Mouse (Mus musculus) midbrain, embryonic 12.5 days (tissue): ENCODE data around the gene Tsga10ip. TPM values are rescaled to one million over a fixed set of nuclear protein-coding genes. Genes with fewer than 3 reads are reported as not detected.
"Not testable (repeated sequence)": the region's sequence is repeated elsewhere in the genome, so short reads cannot be mapped to it uniquely, and the experiment has no call there.

Experiments used
- ATAC-seq: fragments of 200-750 bp; cut with Nextera tagmentation; 2 replicates; pipeline ENCODE4 v1.8.0; 2017; ENCODE audit warnings: low read depth, moderate TSS enrichment, moderate library complexity; ENCODE audit not compliant: low FRiP score
- H3K27ac ChIP-seq: fragments of 300-500 bp; sonication (generic); replicated peaks from 2 replicates; pipeline ENCODE4 v1.5.1; 2016; ENCODE audit warnings: mild to moderate bottlenecking
- H3K27me3 ChIP-seq: fragments of 300-500 bp; sonication (generic); 2 replicates; pipeline ENCODE4 v1.6.1; 2016; ENCODE audit warnings: mild to moderate bottlenecking
- H3K36me3 ChIP-seq: fragments of 300-500 bp; sonication (generic); 2 replicates; pipeline ENCODE4 v1.6.1; 2016
- H3K4me1 ChIP-seq: fragments of 300-500 bp; sonication (generic); 2 replicates; pipeline ENCODE4 v1.6.1; 2016
- H3K4me2 ChIP-seq: fragments of 300-500 bp; sonication (generic); replicated peaks from 2 replicates; pipeline ENCODE4 v1.6.1; 2016; ENCODE audit warnings: mild to moderate bottlenecking, moderate library complexity
- H3K4me3 ChIP-seq: fragments of 300-500 bp; sonication (generic); 2 replicates; pipeline ENCODE4 v1.5.1; 2016; ENCODE audit warnings: mild to moderate bottlenecking
- H3K9ac ChIP-seq: fragments of 300-500 bp; sonication (generic); replicated peaks from 2 replicates; pipeline ENCODE4 v1.6.1; 2016; ENCODE audit warnings: mild to moderate bottlenecking, moderate library complexity
- H3K9me3 ChIP-seq: fragments of 300-500 bp; sonication (generic); 2 replicates; pipeline ENCODE4 v1.6.1; 2016; ENCODE audit warnings: mild to moderate bottlenecking
- WGBS: fragments of 180-500 bp; shearing (Covaris S2); methylation state at CpG from one replicate; pipeline ENCODE4 v1.1.7; 2016; 5-methylcytosine and 5-hydroxymethylcytosine counted together
- polyA plus RNA-seq: library from polyadenylated mRNA; unstranded; fragments of >200 nt; fragmentation: Nextera tagmentation; extraction: Ambion mirVana; gene quantifications from 2 replicates; pipeline ENCODE4 v1.2.1, GENCODE M21; 2016

Gene Tsga10ip
- polyA plus RNA-seq, 1 experiment from 2014 or later, result 0.28 TPM

DNA sequence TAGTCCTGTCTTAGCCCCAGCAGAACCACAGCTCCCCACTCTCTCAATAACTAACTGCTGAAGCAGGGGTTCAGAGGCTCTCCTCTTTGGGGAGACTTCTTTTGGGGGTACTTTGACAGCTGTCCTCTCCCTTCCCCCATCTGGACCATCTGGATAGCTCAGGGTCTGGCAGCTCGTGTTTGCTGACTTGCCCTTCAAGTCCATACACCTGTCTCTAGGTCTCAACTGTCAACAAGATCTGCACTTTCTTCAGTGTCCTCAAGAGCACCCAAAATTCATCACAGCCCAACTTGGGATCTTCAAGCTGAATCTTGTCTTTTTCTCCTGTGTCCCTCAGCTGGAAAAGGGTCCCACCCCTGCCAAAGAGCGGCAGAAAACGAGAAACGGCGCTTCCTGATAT is 19.5 kb upstream of the Tsga10ip start:
- no peak overlapping the region for H3K27ac ChIP-seq
- H3K9me3 ChIP-seq, result no peaks in the 10 kb centered on the region
- H3K36me3 ChIP-seq, result peaks cover 49% of the 10 kb centered on the region
- no peak for ATAC-seq
- H3K9ac ChIP-seq, result 0 out of 2 replicates have a peak overlapping the region, but pooled peaks have one; percentile 86
- no peak overlapping the region for H3K4me3 ChIP-seq
- H3K4me1 ChIP-seq, result peaks cover 28% of the 10 kb centered on the region
- no peak overlapping the region for H3K4me2 ChIP-seq
- no peaks in the 10 kb centered on the region for H3K27me3 ChIP-seq
- WGBS, result 96% methylated on average over 5 of the region's 5 CpGs

DNA sequence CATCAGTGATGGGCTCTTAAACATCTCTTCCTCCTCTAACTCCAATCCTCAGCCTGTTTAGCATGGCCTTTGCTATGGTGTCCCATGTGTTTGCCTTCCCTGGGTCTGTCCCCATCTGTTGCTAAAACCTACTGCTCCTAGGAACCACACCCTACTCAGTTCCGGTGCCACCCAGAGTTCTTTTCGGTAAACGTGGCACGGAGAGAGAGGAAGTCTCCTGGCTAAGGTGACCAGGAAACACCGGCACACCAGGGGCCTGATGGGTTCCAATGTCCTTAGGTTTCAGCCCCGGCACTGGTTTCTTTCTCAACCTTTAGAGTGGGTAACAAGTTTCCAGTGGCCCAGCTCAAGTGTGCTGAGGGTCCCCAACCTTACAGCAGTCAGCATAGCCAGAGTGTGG is 18.3 kb upstream of the Tsga10ip start:
- 94% methylated on average over 6 of the region's 6 CpGs for WGBS

GRCm38 (mm10) chr19:5419630-5420029 is 17.3 kb upstream of the Tsga10ip start:
- Histone ChIP-seq H3K27ac (no peak overlapping the region), H3K36me3 (peaks cover 40% of the 10 kb centered on the region), H3K27me3 (no peaks in the 10 kb centered on the region), H3K9ac (no peak overlapping the region), H3K4me3 (no peak overlapping the region), H3K4me1 (peaks cover 14% of the 10 kb centered on the region), H3K9me3 (no peaks in the 10 kb centered on the region), H3K4me2 (no peak overlapping the region)
- no peak for ATAC-seq
- 93% methylated on average over 9 of the region's 9 CpGs for WGBS

More for the DNA sequence above, 18.3 kb upstream of the Tsga10ip start:
- H3K9ac ChIP-seq, result no peak overlapping the region; the same call in 1 of the 2 replicates
- no peak overlapping the region for H3K4me2 ChIP-seq
- H3K4me1 ChIP-seq, result peaks cover 16% of the 10 kb centered on the region
- H3K9me3 ChIP-seq, result no peaks in the 10 kb centered on the region
- no peak overlapping the region for H3K4me3 ChIP-seq
- no peaks in the 10 kb centered on the region for H3K27me3 ChIP-seq
- peaks cover 40% of the 10 kb centered on the region for H3K36me3 ChIP-seq
- no peak for ATAC-seq
- H3K27ac ChIP-seq, result no peak overlapping the region

DNA sequence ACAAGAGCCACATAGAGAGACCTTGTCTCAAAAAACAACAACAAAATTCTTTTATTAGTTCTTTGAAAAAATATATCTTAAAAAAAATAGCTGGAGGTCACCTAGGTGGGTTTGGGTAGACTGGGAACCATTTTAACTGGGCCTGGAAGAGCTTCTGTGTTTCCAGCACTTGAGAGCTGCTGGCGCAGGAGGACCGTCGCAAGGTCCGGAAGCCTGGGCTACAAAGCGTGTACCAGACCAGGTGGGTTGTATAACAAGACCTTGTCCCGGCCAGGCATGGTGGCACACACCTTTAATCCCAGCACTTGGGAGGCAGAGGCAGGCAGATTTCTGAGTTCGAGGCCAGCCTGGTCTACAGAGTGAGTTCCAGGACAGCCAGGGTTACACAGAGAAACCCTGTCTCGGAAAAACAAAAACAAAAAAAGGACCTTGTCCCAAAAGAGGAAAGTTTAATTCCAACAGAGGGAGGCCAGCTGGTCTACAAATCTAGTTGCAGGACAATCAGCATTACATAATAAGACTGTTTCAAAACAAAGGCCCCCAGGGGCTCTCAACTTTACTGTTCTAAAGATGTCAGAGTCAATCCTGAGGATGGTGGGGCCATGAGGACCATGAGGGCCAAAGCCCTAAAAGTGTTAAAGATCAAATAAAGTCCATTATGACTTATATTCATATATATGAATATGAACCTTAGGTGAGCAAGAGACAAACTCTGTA is 16.6 kb upstream of the Tsga10ip start:
- Histone ChIP-seq H3K4me1 (peaks cover 11% of the 10 kb centered on the region), H3K9ac (no peak overlapping the region), H3K4me3 (no peak overlapping the region), H3K27ac (no peak overlapping the region), H3K36me3 (peaks cover 40% of the 10 kb centered on the region), H3K27me3 (no peaks in the 10 kb centered on the region), H3K9me3 (no peaks in the 10 kb centered on the region), H3K4me2 (no peak overlapping the region)
- 94% methylated on average over 8 of the region's 8 CpGs for WGBS
- no peak for ATAC-seq

- no peak overlapping the region for H3K27ac ChIP-seq
- no peak overlapping the region for H3K4me3 ChIP-seq
- no peaks in the 10 kb centered on the region for H3K4me1 ChIP-seq
- H3K9ac ChIP-seq, result no peak overlapping the region
- no peak for ATAC-seq
- no peaks in the 10 kb centered on the region for H3K9me3 ChIP-seq
- H3K27me3 ChIP-seq, result no peaks in the 10 kb centered on the region
- H3K4me2 ChIP-seq, result no peak overlapping the region
- peaks cover 5% of the 10 kb centered on the region; the same call in 1 of the 2 replicates for H3K36me3 ChIP-seq
- 67% methylated on average over 2 of the region's 2 CpGs for WGBS
Measured at GRCm38 (mm10) chr19:5414534-5414957, 12.2 kb upstream of the Tsga10ip start.

- no peak overlapping the region for H3K9ac ChIP-seq
- H3K4me3 ChIP-seq, result no peak overlapping the region
- H3K27ac ChIP-seq, result no peak overlapping the region
- no peaks in the 10 kb centered on the region for H3K27me3 ChIP-seq
- no peak overlapping the region for H3K4me2 ChIP-seq
- H3K4me1 ChIP-seq, result no peaks in the 10 kb centered on the region
- WGBS, result 68% methylated on average over 4 of the region's 4 CpGs
- ATAC-seq, result no peak
- no peaks in the 10 kb centered on the region for H3K36me3 ChIP-seq
- H3K9me3 ChIP-seq, result no peaks in the 10 kb centered on the region
Measured at GRCm38 (mm10) chr19:5413840-5414239, 11.5 kb upstream of the Tsga10ip start.

- 73% methylated on average over 5 of the region's 5 CpGs for WGBS
- Histone ChIP-seq H3K4me2 (no peak overlapping the region), H3K4me3 (no peak overlapping the region), H3K9ac (no peak overlapping the region), H3K36me3 (no peaks in the 10 kb centered on the region), H3K4me1 (peaks cover 7% of the 10 kb centered on the region; the same call in 1 of the 2 replicates), H3K9me3 (no peaks in the 10 kb centered on the region), H3K27ac (no peak overlapping the region), H3K27me3 (no peaks in the 10 kb centered on the region)
- no peak for ATAC-seq
Measured at GRCm38 (mm10) chr19:5411961-5412360, 9.6 kb upstream of the Tsga10ip start.

GRCm38 (mm10) chr19:5410641-5411040 is 8.3 kb upstream of the Tsga10ip start:
- H3K4me2 ChIP-seq, result no peak overlapping the region
- H3K9me3 ChIP-seq, result no peaks in the 10 kb centered on the region
- ATAC-seq, result no peak
- H3K9ac ChIP-seq, result no peak overlapping the region
- no peaks in the 10 kb centered on the region for H3K36me3 ChIP-seq
- peaks cover 12% of the 10 kb centered on the region for H3K4me1 ChIP-seq
- 91% methylated on average over 5 of the region's 5 CpGs for WGBS
- H3K27ac ChIP-seq, result no peak overlapping the region
- no peak overlapping the region for H3K4me3 ChIP-seq
- no peaks in the 10 kb centered on the region for H3K27me3 ChIP-seq

GRCm38 (mm10) chr19:5409068-5409467 is 6.7 kb upstream of the Tsga10ip start:
- H3K27me3 ChIP-seq, result no peaks in the 10 kb centered on the region
- ATAC-seq, result no peak
- H3K36me3 ChIP-seq, result no peaks in the 10 kb centered on the region
- 77% methylated on average over 5 of the region's 5 CpGs for WGBS
- H3K27ac ChIP-seq, result no peak overlapping the region
- H3K4me3 ChIP-seq, result no peak overlapping the region
- H3K4me2 ChIP-seq, result no peak overlapping the region
- H3K4me1 ChIP-seq, result peaks cover 12% of the 10 kb centered on the region
- H3K9ac ChIP-seq, result no peak overlapping the region
- no peaks in the 10 kb centered on the region for H3K9me3 ChIP-seq

DNA sequence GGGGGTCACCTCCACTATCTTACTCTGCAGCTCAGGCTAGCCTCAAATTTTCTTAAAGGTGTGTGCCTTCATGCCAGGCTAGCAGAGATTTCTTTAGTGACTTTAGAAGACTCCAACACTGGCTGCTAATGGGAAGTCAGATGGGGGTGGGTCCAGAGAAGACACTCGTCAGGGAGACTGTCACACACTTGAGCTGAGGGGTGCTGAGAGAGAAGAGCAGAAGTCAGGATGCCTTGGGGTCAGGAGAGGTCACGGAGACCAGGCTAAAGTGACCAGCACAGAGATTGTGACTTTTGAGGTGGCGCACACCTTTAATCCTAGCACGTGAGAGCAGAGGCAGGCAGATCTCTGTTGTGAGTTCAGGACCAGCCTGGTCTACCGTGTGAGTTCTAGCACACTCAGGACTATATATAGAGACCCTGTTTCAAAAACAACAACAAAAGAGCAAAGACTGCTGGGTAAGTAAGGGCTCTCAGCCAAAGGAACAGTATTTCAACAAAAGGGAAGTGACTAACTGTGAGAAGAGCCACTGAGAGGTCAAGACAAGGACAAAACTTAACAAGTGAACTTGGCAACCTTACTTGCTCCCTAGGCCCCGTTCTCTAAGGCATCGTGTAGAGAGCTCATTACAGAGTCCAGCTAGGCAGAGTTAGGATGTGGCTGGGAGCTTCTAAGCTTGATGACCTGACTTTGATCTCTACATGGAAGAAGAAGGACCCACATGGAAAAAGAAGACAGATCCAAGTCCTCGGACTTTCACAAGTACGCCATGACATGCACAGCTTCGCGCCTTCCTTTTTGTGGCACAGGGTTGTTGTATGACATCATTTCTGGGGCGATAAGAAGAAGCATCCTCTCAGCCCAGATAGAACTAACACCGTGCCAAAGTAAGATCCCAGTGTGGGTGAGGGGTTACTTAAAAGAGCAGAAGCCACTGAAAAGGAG is 6.0 kb upstream of the Tsga10ip start:
- WGBS, result 89% methylated on average over 13 of the region's 13 CpGs
- peaks cover 12% of the 10 kb centered on the region for H3K4me1 ChIP-seq
- no peaks in the 10 kb centered on the region for H3K36me3 ChIP-seq
- no peaks in the 10 kb centered on the region for H3K9me3 ChIP-seq
- no peak for ATAC-seq
- H3K4me2 ChIP-seq, result peak overlapping the region; percentile 75
- H3K9ac ChIP-seq, result peak overlapping the region; percentile 63
- no peaks in the 10 kb centered on the region for H3K27me3 ChIP-seq
- H3K4me3 ChIP-seq, result no peak overlapping the region
- no peak overlapping the region for H3K27ac ChIP-seq

DNA sequence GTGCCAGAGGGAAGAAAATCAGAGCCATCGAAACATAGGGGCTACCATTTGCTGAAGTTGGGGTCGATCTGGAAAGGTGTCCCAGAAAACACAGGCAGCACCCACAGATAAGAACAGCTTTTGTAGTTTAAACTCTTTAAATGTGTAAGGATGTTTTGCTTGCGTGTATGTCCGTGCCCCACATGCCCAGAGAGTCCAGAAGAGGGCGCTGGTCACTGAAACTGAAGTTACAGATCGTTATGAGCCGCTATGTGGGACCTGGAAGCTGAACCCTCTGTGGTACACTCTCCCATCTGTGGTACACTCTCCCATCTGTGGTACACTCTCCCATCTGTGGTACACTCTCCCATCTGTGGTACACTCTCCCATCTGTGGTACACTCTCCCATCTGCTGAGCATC is 4.8 kb upstream of the Tsga10ip start:
- H3K4me2 ChIP-seq, result peak overlapping the region; percentile 75
- H3K36me3 ChIP-seq, result no peaks in the 10 kb centered on the region
- WGBS, result 14% methylated on average over 7 of the region's 7 CpGs
- no peaks in the 10 kb centered on the region for H3K9me3 ChIP-seq
- peak overlapping the region; percentile 81 for H3K27ac ChIP-seq
- no peaks in the 10 kb centered on the region for H3K27me3 ChIP-seq
- peak; percentile 25 for ATAC-seq
- peak overlapping the region; percentile 63 for H3K9ac ChIP-seq
- peak overlapping the region; percentile 59 for H3K4me3 ChIP-seq
- peaks cover 12% of the 10 kb centered on the region for H3K4me1 ChIP-seq

DNA sequence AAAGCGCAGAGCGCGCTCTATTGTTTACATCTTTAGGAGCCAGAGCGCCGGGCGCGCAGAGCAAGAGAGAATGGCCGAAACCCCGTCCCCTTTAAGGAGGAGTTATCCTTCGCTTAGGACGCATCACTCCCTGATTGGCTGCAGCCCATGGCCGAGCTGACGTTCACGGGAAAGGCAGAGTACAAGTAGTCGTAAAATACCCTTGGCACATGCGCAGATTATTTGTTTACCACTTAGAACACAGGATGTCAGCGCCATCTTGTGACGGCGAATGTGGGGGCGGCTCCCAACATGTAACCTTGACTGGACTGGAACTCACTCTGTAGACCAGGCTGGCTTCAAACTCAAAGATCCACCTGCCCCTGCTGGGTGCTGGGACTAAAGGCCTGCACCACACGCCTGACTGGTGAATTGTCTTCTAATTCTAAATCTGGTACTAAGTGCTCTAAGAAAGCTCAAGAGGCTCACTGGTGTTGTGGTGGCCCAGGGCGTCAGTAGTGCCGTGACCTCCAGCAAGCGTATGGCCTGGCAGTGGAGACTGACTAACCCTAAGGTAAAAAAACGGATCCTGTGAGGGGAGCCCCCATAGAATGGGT is 4.3 kb upstream of the Tsga10ip start:
- H3K4me1 ChIP-seq, result peaks cover 12% of the 10 kb centered on the region
- peak overlapping the region; percentile 59 for H3K4me3 ChIP-seq
- H3K27me3 ChIP-seq, H3K36me3 ChIP-seq, H3K9me3 ChIP-seq: not testable (repeated sequence)
- peak overlapping the region; percentile 63 for H3K9ac ChIP-seq
- H3K27ac ChIP-seq, result peak overlapping the region; percentile 81
- peak; percentile 84 for ATAC-seq
- peak overlapping the region; percentile 75 for H3K4me2 ChIP-seq
- WGBS, result 13% methylated on average over 25 of the region's 25 CpGs
